Mouse (Mus musculus) kidney, postnatal 10 days (tissue): ENCODE measurements around the gene Hk2.
A peak's percentile ranks its signal among the peaks of the same experiment; 100 is the strongest.
"Not testable (repeated sequence)": the region's sequence is repeated elsewhere in the genome, so short reads cannot be mapped to it uniquely, and the experiment has no call there.

Experiments used
- DNase-seq: peaks from one replicate; pipeline ENCODE4 v3.0.0; 2021; ENCODE audit warnings: mixed read lengths

The Hk2 gene

DNA sequence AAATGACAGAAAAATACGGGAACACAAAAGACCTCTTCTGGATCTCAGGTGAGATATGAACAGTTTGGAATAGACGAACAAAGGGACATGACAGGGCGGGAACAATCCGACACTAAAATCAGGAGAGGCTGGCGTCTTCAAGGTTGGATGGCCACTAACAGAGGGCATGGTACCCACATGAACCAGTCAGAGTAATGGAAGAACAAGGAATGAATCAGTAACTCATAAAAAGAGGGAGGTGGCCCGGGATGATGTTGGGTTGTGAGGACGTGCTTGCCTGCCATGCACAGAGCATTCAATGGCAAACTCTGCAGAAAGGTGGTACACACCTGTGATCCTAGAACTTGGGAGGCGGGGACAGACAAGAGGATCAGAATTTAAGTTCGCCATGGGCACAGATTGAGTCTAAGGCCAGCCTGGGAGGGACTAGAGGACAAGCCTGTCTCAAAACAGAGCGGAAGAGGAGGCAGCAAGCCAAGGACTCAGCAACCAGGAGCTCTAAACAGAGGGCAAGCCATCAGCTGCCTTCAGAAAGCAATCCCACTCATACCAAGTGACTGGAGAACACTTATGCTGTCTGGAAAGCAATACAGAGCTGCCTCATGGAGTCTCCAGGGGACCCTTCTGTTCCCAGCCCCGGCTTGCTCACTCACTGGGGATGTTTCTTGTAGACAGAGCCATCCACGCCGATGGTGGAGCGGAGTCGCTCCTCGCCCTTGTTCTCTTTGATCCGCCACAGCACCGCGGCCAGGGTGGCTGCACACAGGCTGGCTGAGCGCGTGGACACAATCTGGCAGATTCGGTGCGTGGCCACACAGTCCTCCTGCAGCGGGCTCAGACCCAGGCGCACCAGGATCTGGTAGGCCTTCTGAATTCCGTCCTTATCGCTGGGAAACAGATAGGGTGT, 36.4 kb downstream of the Hk2 start:
- no peak for DNase-seq

DNA sequence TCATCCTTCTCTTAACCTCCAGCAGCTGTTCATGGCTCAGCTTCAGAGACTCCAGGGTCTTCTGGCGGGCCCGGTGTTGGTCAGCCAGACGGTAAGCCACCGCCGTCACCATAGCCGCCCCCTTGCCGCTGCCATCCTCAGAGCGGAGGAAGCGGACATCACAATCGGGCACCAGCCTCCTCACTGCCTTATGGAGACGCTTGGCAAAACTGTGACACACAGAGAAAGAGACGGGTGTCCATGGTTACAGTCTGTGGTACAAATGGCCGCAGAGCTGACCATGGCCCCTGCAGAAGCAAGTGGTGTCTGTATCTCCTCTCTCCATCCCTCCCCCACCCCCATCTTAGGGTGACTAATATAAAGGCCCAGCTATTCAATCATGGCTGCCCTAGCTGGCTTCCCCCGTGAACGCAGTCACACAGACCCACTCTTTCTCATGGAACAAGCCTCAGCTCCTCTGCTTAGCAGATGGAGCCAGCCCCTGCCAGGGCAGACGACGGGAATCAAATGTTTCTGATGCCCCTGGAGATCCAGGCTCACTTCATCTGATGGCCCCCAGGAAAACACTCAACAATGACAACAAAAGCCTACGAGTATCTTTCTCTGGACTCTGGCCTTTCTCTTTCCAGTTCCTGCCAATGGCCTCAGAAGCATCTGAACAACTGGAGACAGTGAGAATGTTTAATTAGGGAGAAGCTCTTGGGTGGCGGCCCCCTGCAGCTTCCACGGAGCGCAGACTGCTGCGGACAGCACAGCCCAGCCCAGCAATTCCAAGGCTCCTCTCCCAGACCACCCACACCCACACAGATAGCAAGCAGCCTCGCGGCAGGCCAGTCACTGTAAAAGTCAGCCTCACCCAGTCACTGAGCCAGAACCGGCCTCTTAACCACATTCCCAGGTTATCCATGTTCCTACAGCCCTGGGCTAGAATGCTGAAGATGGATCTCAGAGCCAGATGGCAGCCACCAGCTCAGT, 37.3 kb downstream of the Hk2 start:
- DNase-seq, result no peak

DNA sequence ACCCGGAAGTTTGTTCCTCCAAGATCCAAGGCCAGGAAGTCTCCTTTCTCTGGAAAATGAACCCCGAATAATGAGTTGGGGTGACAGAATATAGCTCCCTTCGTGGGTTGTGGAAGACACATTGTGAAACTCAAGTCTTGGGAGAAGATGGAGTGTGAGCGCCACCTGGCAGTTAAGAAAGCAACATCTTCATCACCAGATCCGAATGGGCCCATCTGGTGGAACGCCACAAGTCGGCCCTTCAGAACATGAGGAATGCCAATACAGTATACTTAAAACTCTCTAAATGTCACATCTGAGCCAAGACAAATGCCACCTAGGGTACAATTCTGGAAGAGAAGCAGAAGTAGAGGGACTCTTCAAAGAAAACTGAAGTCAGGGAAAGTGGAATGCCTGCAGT, 38.9 kb downstream of the Hk2 start:
- DNase-seq, result peak; percentile 42

DNA sequence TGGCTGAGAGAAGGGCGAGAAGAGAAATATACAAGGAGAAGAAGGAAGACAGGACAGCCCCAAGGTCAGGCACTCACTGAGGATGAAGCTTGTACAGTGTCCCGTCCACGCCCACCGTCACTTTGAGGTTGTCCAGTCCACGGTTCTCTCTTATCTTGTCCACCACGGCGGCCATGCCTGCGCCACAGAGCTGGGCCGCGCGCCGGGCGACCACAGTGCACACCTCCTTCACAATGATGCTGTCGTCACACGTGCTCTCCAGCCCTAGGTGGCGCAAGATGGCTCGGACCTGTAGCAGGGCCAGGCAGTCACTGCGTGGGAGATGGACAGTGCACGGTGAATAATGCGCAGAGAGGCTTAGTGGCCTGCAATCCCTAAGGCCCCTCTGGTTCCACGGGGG, 45.6 kb downstream of the Hk2 start:
- DNase-seq, result no peak

DNA sequence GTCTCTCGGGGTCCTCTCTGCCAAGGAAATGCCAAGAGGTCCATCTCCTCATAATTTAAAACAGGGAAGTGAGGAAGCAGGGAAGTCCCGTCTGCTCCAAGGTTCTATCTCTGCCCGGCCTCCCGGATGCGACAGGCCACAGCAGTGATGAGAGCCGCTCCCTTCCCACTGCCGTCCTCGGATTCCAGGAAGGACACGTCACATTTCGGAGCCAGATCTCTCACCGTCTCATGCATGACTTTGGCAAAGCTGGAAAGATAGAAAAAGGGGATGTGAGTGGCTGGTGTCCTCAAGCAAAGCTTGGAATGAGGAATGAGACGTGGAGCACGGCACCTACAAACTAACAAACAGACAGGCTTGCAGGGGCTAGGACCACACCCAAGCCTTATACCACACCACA, 47.0 kb downstream of the Hk2 start:
- DNase-seq, result peak; percentile 36

DNA sequence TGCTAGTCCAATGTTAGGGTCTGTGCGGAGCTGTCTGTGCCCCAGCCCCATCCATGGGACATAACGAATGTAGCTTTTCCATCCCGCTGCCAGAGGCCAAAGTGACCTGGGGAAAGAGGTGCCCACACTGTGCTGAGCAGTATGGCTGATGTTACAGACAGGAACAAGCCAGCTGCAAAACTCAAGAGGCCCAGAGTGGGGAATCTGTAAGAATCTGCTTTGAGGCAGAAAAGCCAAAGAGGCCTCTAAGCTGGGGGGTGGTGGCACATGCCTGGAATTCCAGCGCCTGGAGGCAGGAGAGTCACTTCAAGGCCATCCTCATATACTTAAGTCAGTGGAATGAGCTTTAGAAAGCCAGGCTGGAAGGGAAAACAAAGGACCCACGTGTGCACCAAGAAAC, 50.9 kb downstream of the Hk2 start:
- peak; percentile 46 for DNase-seq

DNA sequence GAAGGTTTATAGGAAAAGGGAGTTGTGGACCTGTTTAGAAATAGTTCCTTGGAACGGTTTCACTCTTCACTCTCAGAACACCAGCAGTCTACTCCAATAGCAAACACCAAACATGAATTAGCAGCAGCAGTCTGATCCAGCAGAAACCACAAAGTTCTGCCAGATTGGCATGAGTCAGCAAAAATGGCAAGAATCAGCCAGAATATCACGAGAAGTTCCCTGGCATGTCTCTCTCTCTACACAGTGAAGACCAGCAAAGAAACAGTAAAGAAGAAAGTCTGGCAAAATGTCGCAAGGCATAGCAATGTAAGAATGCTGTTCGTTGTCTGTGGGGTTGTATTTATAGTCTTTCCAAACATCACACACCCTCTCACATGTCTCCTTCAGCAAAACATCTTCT, 58.1 kb downstream of the Hk2 start:
- no peak for DNase-seq

DNA sequence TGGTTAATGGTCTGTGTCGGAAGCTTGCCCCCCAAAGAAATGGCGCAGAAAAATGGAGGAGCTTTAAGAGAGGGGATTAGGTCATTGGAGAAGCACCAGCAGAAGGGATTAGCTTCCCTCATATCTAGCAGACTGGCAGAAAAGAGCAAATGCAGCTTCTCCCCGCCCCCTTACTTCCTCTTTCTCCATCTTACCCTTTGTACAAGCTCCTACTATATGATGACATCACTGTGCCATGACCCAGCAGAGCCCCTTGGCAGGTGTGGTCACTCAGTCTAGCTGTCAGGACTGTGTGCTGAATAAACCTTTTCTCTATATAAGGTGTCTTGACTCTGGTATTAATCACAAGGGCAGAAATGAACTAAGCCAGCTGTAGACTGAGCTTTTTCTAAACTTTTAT, 58.6 kb downstream of the Hk2 start:
- no peak for DNase-seq

DNA sequence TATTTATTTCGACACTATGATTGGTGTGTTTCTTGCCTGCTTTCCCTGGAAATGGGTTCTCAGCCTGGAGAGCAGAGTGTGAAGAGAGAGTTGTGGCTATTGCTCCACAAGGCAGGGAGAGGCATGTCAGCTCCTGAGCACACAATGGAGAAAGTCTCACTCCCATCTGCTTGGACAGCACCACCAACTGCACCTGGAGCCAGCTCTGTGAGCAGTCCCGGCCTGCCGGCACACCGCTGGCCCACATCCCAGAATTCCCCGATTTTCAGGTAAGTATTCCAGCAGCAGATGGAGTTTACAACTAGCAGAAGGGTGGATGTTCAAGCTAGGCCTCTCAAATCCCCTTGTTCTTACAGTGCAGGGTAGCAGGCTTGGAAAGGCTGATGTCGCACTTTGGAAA, 59.0 kb downstream of the Hk2 start:
- DNase-seq, result no peak

DNA sequence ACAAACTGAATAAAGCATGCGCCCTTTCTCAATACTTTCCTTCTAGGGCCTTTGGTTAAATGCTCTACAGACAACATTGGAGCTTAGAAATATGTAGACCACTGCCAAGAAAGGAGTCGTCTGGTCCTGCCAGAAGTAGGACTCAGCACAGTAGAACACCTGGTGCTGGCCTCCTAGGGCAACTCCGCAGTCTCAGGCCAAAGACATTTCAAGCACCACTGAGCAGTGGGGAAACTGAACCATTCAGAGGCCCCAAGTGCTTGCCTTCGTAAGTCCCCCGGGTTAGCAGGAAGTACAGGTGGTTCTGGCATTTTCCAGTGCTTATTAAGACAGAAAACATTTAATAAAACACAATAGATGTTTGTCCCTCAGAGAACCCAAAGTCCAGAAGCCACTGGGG, 59.4 kb downstream of the Hk2 start:
- DNase-seq, result no peak

DNA sequence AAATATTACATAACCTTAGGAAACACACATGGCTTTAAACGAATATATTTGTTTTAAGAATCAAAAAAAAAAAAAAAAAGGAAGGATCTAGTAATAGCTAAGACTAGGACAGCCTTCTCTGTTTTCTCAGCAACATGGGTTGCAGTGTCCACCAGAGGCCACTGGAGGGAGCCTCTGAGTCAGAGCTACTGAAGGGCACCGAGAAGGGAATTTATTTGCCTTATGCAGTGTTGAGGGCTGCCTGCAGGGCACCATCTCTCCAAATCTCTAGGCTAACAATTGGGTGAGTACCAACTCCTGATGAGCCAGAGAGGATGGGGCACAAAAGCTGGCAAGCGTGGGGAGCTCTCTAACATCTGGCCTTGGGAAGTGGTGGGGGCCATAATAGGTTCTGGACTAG, 60.0 kb downstream of the Hk2 start:
- DNase-seq, result peak; percentile 85

DNA sequence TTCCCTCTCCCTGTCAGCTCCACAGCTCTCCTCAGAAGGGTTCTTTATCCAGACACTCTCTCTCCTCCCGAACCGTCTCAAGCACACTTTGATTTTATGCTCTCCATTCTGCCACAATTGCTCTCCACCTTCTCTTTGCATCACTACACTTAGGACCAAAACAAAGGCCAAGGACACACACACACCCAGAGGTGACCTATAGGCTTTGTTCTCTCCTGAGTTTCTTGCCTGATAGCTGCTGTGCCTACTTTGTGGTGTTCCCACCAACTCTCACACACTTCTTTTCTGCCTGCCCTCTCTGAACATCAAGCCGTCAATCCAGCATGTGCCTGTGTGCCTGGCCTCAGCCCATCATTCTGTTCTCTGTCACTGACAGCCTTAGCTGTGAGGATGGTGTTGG, 66.5 kb downstream of the Hk2 start:
- DNase-seq, result no peak

DNA sequence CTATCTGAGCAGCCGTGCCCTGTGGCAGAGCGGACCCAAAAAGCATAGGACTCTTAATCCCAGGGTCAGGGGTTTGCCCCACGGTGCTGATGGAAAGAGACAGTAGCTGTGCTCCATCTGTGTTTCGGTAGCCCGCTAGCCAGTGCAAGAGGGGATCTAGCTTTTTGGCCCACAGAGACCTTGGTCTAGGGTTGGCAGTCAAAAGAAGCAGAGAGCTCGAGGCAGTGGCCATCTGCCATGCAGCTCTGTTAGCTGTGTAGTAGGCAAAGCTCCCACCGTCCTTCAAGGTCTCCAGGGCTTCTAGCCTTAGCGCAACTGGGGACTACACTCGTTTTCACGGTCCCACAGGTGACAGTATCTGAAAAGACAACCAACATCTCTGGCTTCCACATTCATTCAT, 67.0 kb downstream of the Hk2 start:
- DNase-seq, result no peak

DNA sequence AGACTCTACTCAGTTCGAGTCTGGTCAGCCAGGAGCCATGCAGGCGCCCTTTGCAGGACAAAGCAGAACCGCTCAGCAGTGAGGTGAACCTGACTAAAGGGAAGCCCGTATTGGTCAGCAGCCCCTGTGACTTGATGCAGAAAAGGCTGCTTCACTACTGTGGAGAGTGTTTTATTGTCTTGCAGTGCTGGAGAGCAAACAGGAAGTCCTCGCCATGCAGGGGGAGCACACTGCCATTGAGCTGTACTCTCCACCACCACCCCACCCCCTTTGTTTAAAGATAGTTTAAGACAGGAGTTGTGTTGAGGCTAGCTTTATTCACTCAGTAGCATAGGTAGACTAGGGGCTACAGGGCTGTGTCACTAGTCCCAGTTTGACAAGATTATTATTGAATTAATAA, 69.0 kb downstream of the Hk2 start, which contains the start of gene Pole4:
TSS of gene Pole4 (minus strand) at position 145 of the 400 bp plus-strand sequence.
- DNase-seq, result no peak

DNA sequence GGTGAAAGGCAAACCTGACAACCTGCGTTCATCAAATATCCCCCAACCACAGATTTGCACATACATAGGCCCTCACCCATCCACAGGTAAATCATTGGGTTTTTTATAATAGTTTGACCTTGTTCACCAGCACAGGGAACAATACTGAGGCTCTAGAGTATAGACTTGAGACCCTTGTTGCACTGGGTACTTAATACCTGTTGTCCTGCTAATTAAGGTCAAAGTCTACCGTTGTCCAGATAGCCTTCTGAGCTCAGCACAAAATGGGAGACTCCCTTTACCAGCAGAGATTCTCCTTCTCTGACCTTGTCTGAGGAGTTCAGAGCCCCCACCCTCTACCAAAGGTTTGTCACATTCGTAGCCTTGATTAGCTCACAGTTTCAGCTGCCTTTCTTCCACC, 70.5 kb downstream of the Hk2 start:
- no peak for DNase-seq

DNA sequence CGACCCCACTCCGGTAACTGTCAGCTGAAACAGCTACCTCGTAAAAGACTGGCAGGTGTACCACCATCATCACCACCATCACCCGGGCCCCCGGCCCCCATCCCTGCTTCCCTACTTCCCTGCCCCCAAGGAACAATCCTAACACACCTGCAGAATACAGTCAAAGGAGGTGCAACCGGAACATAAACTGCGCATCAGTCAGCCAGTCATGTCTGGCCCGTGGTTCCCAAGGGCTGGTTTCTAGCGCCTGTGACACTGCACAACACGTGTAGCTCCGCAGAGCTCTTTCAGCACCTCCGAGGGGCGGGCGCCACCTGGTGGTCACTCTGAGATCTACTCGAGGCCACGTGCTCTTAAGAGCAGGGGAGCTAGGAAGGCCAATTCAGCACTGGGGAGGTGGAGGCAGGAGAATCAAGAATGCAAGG, 71.6 kb downstream of the Hk2 start:
- peak; percentile 94 for DNase-seq

DNA sequence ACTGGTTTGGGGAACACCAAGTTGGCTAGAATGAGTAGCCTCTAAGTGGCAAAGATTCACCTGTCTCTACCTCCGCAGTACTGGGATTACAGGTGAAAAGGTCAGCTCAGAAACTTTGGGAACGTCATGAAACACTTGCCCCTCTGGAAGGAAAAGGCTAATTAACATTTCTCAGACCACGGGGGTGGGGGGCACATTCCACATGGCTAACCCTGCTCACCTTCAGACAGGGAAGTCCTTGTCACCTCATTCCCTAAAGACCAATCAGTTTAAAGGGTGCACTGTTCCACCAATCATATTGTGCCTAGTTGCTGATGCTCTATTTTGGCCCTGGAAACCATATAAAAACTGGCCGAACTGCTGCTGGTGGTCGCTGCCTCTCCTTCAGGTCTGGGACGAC, 73.0 kb downstream of the Hk2 start:
- DNase-seq, result no peak

DNA sequence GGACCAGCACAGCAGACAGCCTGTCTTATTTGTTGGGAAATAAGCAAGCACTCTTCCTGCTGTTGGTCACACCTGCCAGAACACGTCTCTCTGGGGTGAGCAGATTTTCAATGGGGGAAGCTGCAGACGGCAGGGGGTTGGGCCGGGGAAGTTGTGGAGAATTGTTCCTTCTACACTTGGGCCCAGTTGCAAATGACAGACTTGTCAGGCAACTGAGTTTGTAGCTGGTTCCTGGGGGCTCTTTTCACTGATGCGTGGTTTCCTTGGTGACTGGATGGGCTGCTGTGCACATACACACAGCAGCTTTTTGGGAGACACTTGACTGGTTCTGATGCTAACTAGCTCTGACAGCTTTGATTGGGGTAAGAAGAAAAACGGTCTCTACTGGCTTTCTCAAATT, 74.4 kb downstream of the Hk2 start:
- no peak for DNase-seq

DNA sequence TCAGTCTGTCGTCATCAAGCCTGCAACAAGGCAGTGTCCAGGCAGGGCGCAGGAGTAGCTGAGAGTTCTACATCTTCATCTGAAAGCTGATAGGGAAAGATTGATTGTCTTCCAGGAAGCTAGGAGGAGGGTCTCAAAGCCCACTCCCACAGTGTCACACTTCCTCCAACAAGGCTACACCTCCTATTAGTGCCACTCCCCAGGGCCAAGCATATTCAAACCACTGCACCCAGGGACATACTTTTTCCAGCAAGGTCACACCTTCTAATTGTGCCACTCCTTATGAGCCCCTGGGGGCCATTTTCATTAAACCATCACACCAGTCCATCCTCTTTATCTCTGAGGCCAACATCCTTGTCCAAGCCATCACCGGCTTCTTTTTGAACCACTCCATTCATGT, 77.5 kb downstream of the Hk2 start:
- DNase-seq, result no peak

DNA sequence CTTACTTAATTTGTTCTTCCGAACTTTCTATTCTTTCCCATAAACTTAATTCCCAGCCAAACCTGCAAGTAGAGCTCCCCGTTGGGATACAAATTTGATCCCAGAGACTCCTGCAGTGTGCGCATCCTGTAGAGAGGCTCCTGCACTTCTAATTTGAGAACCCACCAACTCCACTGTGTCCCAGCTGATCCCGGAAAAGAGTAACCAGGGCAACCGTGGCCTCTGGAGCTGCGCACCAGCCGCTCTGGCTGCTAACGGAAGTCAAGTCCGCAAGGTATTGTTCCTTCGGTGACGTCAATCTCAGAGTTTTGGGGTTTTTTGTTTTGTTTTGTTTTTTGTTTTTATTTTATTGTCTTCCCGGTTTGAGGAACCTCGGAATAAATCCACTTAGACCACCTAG, 79.6 kb downstream of the Hk2 start:
- DNase-seq, result no peak

DNA sequence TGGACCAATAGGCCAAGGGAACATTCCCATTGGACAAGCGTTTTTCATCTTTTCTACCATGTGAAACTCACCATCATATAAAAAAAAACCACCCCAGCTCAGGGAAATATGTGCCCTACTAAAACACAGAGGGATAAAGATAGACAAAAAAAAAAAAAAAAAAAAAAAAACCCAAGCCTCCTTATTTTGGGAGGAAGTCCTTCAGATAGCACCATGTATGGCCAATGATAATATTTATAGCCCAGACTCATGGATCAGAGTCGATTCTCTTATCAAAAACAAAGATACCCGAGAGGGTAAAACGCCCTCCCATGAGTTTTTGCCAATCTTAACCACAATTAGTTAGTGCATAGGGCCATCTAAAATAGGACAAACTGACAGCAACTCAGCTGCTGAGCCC, 84.8 kb downstream of the Hk2 start:
- DNase-seq, result no peak

DNA sequence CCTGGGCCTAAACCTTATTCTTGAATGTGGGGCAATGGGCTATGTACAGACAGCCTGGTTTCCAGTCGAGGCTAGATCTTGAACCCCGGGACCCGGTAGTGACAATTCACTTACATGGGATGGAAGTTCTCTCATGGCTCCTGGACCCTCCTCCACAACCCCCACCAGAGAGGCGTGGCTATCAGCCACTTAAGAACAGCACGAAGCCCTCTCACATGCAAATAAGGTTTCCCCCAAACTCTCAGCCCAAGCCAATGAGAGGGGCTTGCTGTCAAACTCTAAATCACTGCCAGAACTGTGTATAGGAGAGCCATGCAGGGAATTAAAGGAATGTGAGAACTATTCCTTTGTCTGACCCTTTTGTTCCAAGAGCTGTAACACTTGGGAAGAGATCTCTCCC, 85.7 kb downstream of the Hk2 start:
- not testable (repeated sequence) for DNase-seq

DNA sequence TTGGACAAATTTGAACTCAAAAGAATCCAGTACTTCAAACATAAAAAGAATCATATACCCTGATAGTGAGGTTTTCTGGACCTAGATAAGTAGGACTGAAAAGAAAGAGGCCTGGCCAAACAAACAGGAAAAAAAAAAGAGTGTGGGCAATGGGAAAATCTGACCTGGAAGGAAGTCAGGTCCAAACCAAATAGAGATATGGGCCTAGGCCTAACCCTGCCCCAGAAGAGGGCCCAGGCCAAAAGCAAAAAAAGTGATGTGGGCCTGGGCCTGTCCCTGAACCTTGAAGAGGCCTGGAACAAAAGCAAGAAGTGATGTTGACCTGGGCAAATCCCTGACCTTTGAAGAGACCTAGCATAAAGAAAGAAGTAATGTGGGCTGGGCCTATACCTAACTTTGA, 90.1 kb downstream of the Hk2 start:
- no peak for DNase-seq

DNA sequence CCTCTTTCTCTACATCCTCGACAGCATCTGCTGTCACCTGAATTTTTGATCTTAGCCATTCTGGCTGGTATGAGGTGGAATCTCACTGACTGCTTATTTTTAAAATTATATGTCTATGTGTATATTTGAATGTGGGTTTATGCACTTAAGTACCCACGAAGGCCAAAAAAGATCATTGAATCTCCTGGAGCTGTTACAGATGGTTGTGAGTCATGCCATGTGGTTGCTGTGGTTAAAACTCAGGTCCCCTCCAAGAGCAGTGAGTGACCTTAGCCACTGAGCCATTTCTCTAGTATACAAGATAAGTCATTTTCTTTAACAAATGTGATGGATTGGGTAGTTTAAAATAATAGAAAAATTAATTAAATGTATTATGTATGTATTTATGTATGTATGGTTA, 95.0 kb downstream of the Hk2 start:
- DNase-seq, result not testable (repeated sequence)
